Mouse (Mus musculus): ENCODE data around the gene Gm6993.

DNA sequence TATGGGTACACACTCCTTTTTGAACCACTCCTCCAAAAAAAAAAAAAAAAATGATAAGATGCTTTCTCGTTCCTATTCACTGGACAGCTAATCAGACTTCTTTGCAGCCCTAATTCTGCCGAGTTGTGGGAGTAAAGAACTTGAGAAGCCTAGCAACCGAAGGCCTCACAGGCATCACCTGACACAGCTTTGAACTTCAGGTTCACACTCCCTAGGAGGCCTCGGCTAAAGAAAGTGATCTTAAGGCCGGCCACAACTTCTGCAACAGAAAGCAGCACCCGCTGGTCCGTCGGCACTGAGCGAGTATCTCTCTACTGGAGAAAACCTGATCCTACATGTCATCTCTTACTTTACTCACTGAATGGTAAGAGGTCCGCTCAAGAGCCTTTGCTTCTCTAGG lies 8.1 kb downstream of the Gm6993 start:
- TF ChIP-seq CTCF (IDR thresholded peaks at IDR 0.05; ENCODE audit: low read depth, low read length) (no peak), EP300 (IDR thresholded peaks at IDR 0.05; ENCODE audit: insufficient read depth, low read depth, low read length) (no peak)

All from ES-Bruce4 (cell line).